Mouse (Mus musculus) ovary, adult 18-20 months (tissue): ENCODE results near the gene Vipas39.
"Not testable (repeated sequence)": the region's sequence is repeated elsewhere in the genome, so short reads cannot be mapped to it uniquely, and the experiment has no call there.

ENCODE experiments used
- DNase-seq: peaks from one replicate; pipeline ENCODE4 v3.0.0; 2022; ENCODE audit warnings: low spot score, mixed read lengths

Vipas39 gene

DNA sequence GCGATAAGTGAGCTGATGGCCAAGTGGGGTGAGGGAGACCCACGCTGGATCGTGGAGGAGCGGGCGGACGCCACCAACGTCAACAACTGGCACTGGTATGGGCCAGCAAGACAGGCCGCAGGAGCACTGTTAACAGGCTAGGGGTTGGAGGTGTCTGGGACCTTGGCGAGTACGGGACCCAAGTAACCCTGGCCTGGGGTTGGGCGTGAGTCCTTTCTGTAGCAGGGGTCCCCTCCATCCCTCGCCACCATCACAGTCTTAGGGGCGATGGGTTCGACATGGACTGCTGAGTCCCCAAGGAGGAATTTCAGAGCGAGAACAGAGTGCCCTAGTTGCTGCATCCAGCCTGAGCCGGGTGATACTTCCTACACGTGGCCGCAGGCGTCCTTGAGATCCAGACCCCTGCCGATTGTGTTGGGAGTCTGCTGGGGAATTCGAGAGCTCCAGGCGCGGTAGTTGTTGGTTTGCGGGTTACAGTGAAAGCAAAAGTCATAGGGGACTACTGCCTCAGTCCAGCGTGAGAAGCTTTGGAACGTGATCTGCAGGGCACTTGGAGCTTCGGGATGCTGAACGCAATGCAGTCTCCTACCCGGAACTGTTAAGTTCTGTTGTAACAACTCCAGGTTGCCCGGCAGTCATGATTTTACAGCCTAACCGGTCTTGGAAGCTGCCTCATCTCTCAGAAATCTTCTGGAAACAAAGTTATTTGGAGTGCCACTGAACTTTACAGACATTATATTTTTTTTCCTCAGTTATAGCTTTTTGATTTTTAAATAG, 959 bp upstream of the Vipas39 start:
- no peak for DNase-seq

DNA sequence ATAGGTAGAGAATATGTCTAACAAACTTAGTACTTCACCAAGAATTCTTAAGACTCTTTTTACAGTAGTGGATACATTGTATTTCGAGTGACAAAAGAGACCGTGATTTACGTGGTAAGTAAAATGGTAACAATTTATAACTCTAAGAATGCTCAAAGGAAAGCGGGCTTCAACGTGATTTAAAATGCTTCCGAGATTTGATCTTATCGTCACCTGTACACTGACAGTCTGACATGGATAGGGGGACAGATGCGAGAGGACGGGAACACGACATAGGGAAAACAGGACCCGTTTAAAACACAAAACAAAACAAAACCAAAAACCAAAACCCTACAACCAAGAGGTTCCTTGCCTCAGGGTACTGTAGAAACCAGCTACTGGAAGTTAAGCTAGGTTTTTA, 612 bp downstream of the Vipas39 start:
- no peak for DNase-seq

DNA sequence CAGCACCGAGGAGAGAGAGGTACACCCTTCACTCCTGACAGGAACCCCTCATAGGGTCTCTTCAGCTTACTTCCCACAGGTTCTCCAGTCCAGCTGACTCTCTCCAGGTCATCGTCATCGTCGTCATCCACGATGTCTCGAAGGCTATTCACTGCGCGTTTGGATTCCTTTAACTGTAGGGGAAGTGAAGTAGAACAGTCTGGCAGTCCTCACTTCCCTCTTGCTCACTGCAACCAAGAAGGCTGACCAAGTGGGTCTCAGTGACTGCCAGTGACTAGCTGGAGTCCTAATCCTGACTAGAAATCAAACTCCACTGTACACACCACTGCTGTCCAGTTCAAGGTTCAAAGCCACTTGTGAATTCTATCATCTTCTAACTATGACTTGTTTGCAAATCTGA, 5.5 kb downstream of the Vipas39 start:
- DNase-seq, result no peak

DNA sequence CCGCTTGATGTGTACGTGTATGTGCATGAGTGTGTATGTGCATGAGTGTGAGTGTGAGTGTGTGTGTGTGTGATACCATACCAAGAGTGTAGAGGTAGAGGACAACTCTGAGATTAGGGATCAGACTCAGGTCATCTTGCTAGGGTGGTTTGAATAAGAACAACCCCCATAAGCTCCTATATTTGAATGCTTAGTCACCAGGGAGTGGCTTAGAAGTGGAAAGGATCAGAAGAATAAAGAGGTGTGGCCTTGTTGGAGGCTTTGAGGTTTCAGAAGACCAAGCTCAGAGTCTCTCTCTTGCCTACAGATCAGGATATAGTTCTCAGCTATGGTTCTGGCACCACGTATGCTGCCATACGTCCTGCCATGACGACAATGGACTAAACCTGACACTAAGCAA, 9.4 kb downstream of the Vipas39 start:
- DNase-seq, result no peak

DNA sequence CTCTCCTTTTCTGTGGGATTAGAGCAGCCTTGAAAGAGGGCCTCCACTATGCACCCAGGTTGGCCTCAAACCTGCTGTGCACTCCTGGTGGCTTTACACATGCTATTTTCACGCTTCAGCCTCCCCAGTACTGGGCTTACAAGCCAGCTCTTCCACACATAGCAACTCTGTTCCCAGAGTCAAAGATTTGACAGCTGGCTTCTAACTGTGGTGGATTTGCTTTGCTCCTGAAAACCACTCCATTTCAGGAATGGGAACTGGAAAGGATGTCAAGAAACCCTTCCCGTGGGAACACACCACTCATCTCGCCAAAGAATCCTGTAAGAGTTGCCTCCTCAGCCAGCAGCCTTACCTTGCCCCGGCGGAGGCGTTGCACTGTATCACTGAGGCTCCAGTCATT, 12.2 kb downstream of the Vipas39 start:
- no peak for DNase-seq

DNA sequence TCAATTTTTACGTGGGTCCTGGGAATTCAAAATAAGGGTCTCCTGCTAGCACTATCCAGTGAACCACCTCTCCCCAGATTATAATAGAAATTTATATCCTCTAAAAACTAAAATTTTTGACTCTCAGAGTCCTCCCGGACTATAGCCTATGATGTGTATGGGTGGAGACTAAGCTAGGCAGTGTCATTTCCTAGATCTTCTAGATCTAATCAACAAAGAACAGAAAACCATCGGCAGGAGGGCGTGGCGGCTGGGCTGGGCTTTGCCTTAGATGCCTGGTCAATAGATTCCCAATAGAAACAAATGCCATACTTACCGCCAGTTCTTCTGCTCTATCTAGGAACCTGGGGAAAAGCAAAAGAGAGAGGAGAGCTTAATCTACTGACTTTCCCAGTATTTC, 15.9 kb downstream of the Vipas39 start:
- no peak for DNase-seq

DNA sequence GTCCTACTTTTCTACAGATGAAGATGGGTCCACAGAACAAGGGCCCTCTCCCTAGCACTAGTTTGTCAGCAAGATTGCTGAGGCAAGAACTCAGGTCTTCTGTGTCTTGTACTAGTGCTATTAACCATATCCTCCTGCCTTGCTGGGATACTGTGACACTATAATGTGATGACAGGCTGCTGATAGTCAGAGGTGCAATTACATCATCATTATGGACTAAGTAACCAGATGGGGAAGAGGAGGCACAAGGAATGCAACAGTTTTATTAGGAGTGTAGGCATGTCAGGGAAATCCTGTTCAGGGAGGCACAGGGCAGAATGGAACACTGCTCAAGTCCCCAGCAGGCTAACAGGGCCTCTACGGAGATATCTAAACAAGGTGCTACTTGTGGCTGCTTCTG, 27.4 kb downstream of the Vipas39 start, which contains the start of gene Noxred1:
Gene Noxred1, minus strand, starts transcription at position 101 of the 400 bp plus-strand sequence.
- DNase-seq, result no peak

DNA sequence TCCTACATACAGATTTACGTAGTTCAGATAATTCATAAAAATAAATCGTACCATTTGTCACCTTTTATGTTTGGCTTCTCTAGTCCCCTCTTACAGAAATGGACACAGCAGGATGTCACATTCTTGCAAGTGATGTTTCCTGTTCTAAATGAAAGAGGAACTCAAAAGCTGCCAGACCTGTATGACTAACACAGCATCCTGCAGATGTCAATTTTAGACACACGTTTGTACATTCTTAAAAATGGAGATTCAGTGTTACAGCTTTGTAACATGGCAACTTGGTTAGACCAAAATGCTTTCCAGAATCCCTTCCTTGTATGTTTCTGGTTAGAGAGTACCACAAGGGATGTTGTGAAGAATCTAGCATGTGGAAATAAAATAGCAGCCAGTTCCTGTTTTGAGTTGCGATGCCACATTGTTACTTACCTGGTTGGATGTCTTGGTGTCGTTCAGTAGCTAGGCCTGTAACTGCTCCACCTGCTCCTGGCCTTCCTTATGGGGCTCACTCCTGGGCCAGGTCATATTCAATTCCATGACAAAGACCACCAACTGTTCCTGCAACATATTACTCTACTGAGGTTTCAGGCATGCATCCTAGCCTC, 29.1 kb downstream of the Vipas39 start:
- no peak for DNase-seq

DNA sequence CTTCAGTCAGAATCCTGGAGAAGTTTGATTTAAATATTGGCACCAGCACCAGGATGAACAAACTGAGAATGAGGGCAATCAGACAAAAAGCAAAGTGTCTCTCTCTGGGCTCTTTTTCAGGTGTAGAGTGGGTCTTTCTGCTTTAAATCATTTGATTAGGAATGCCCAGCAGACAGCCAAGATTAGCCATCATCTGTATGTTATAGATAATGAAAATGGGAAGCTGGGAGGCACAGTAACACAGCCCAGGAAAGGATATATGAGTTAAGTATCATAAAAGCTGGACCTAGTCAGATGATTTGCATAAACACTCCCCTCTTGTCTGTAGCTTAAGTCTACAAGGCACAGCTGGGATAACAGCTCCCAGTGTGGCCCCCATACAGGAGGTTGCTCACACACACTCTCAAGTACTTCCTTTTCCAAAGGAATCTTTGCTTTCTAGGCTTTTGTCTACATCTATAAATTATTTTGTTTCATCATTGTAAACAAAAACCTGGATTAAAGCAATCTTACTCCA, 35.6 kb downstream of the Vipas39 start:
- no peak for DNase-seq

DNA sequence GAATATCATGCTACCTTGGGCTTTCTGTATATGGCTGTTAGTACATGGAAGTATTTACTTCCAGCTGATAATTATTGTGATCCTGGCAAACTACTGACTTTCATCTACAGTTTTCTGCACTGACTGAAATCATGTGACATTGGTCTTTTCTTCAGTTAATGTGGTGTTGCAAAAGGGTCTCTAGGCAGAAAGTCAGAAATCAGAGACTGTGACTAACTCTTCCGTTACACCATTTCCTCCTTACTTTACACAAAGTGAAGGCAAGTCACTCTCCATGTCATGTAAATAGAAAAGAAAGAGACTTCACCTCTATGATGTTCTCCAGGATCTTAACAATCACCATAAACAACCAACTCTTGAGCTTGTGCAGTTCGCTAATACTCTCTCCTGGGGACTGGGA, 36.4 kb downstream of the Vipas39 start:
- DNase-seq, result no peak

DNA sequence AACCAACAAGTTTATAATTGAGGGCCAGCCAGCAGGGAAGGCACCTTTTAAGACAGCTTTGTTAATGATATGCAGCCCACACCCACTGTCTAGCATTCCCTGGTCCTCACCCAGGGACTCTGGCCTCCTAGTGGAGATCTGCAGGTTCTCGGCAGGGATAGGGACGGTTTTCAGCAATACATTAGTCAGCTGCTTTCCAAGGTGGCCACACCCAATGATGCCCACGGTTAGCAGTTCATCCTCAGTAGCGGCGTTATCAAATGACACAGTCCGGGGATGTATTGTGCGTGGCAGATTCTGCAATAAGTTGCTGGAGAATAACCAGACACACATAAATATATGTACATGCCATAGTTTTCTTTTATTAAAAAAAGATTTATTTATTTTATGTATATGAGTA, 39.3 kb downstream of the Vipas39 start:
- no peak for DNase-seq

DNA sequence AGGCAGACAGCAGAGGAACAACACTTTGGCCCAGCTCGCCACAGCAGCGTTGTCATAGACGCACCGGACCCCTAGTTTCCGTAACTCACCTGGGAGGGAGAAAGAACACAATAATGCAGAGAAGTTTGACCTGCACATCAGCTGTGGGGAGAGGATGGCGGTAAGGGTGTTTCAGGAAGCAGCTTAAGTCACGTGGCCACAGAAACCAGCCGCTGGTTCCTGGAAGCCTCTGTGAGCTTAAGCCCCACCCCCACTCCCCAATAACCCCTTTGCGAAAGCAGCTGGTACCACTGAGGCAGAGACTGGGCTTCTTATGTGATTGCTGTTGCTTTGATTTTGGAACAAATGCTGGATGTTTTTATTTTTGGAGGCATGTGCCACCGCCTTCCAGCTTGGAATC, 41.1 kb downstream of the Vipas39 start:
- no peak for DNase-seq

DNA sequence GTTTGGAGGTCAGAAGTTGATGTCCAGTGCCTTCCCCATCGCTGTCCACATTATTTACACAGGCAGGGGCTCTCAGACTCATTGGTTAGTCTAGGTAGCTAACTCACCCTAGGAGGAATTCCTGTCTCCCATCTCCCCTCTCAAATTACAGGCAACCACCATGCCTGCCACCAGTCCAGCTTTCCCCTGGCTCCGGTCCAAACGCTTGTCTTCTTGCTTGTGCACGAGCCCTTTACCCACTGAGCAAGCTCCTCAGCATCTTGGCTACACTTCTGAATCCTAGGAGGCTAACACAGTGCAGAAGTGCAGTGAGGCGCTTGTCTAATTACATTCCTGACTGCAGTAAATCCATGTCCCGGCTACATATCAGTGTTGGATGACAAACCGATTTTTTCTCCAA, 46.7 kb downstream of the Vipas39 start:
- no peak for DNase-seq

DNA sequence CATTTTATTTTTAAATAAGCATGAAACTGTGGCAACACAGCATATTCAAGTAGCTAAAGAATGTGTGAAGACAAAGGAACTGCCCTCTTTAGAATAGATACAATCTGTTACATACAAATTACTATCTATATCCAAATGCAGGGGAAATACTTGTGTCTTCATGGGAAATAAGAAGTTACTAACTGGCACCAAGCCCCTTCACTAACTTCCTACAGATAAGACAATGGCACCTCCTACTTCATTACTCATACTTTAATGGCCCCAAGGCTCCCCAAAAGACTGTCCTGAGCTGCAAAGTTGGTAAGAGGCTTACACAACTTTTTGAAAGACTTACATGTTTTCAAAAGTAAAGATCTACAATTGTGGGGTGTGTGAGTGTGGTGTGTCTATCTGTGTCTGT, 48.5 kb downstream of the Vipas39 start:
- DNase-seq, result no peak

DNA sequence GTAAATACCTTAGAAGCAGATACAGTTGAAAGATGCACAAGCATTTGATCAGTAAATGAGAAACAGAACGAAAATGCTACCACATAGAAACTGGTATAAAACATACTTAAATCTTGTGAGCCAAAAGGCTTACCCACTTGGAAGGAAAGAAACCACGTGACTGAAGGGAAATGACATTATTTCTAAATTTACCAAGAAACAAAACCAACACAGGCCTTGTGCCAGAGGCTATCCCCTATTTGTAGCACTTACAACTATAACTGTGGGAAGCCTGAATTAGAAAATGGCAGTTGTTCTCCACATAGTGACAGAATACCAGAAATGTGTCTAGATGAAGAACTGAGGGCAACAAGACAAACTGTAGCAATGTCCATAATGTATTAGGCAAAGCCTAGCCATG, 50.0 kb downstream of the Vipas39 start:
- no peak for DNase-seq

DNA sequence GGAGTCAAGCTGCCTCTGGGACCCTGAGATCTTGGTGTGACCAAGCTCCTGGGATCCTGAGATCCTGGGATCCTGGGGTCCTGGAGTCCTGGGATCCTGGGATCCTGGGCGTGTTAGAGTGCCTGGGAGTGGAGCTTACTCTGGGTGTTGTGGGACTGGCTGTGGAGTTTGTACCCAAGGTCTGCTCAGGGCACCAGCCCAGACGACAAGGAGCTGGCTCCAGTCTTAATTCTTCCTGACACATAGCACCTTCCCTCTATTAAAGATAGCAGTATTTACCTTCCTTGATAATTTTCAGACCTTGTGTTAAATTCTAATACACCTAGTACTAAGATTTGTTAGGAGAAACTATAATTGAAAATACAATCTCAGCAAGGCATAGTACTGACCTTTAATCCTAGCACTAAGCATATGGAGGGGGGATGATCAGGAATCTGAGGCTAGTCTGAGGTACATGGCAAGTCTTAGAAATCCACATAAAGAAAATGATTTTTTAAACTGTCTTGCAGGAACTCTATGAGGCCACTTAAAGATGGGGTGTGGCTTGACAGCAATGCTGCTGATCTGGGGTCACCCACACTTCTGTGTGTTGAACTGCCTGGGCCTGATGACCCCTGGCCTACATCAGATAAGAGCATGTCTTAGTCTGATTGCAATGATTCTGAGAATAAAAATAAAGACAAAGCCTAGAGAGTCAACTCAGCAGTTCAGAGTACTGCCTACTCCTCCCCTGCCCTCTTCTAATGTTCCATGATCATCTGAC, 53.0 kb downstream of the Vipas39 start:
- DNase-seq, result no peak

DNA sequence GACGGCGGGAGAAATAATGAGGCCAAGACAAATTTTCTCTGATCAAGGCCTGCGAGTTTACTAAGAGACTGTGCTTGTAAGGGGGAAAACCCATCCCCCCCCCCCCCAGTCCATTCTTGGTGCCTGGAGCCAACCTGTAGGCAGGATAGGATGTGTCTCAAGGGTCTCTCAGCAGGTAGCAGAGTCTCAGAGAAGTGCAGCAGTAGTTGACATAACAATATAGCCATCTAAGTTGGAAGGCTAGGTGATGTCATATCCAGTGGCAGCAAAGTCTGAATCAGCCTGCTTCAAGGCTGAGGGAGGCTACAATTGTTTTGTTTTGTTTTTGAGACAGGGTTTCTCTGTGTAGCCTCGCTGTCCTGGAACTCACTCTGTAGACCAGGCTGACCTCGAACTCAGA, 60.3 kb downstream of the Vipas39 start:
- DNase-seq, result not testable (repeated sequence)

DNA sequence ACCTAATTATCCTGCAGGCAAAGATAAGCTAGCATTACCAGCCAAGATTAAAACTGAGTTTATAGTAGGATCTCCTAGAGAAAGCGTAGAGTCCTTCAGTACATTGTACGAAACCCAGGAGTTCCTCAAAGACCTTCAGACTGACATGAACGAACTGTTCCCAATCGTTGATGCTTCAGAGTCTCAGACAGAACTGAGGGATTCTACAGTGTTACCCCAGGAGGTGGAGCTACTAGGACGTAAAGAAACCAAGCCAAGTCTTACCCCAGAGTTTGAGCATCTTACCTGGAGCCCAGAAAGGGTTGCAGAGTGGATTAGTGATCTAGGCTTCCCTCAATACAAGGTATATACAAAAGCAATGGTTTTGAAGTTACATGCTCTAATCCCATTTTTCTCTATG, 64.4 kb downstream of the Vipas39 start:
- DNase-seq, result no peak

DNA sequence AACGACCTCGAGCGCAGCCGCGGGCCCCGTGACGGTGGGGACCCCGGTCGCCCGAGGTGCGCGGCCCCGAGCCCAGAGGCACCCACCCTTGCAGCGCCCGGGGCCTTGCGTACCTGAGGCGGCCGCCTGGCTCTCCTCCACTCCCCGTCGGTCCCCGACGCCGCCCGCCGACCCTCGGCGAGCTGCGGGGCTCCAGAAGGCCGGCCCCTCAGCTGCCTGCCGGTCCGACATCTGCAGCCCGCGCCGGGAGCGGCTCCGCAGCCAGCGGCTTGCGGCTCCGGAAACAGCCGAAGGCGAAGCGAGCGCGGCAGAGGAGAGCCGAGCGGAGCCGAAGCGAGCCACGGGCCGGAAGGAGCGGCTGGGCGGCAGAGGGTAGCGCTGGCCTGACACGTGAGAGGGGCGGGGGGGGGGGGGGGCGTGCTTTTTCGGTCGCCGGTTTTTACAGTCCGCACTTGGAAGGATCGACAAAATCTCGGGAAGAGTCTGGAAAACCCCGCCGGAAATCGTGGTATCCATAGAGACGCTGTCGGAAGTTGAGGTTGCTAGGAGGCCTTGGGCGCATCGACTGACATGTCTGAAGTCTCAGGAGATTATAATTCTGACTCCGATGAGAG, 66.0 kb downstream of the Vipas39 start, which contains the start of gene Tmed8:
Gene Tmed8, minus strand, starts transcription at position 482 of the 614 bp plus-strand sequence.
- peak; percentile 67 for DNase-seq

DNA sequence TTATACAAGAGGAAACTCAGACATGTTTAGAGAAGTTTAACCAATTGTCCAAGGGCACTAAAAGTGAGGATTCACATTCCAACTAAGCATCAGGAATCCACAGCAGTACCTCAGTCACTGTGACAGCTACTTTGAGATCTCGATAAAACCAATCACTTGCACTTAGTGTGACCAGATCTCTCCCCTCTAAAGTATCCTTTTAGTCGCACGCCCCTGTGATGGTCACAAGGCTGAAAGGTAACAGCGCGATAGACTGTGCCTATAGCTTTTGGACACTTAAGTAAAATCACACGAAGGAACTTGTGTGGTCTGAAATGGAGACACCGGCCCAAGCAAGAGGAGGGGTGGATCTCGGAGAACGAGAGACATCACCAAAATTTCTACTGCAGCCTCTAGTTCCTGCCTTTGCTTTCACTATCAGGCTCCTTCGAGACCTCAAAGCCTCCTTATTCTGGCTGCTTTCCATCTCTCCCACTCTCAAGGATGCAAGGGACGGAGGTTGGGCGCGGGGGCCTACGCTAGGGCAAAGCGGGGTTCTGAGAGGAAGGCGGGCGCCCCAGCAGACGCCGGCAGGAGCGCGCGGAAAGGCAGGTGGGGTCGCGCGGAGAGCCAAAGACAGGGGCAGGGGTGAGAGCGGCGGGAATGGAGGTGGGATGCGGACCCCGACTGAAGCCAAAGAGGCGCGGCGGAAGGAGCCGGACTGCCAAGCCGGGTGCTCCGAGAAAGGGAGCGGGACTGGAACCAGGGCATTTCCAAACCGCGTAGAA, 66.7 kb downstream of the Vipas39 start, which contains the start of gene Samd15:
Gene Samd15, plus strand, starts transcription at position 518 of the 767 bp plus-strand sequence.
- peak; percentile 34 for DNase-seq

DNA sequence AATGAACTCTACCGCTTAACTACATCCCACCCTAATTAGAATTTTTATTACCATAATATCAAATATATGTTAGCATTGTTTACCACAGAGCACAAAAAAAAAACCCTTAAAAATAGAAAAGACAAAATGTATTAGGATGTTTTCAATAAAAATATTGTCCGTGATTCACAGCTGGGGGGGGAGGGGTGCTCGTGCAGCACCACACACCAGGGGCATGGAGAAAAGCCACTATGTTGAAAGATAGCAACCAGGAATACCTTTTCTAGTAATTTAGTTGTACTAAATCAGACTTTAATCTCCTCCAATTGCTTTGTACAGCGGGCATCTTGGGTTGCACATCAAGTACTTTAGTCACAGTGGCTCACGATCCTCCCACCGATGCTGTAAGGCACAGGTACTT, 67.3 kb downstream of the Vipas39 start:
- no peak for DNase-seq
